ENCODE assay signal across 9 mouse cellular contexts in the genomic region with DNA sequence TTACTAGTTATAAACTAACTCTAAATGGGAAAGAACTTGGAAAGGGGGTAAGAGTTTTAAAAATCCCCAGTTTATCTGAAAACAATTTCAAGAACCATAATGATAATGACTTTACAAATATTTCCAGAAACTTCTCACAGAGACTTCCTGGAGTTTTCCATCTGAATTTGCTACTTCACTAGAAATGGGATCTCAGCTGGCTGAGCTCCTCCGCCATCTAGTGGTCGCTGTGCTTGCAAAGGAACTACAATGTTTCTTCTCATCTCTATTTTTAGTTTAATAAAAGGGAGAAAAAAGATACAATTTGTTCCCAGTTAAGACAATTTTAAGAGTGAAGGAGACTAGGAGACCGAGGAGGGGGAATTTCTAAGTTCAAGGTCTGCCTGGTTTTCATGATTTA. TPM values are rescaled to one million over a fixed set of nuclear protein-coding genes. Genes with fewer than 3 reads are reported as not detected.
DNase-seq lines count a peak whose midpoint lies in the region; ATAC-seq and TF ChIP-seq lines count a peak whose summit lies in the region.
"Had no signal": no experiment of that assay in that cellular context is flagged by ENCODE, and none has a peak within 500 bp of the region (broad histone marks: within the 10 kb centered on the region; RNA-seq: fewer than 3 reads in every experiment).

No protein-coding gene starts in this region.

- intact Hi-C loops in left cerebral cortex, adult 2 months (cut with DNase I): loop anchor here (2.0 to 5.0 kb wide), 2 partner anchors 73 to 345 kb away; no protein-coding TSS in a partner anchor
- intact Hi-C loops in heart, postnatal 36 days (cut with DNase I): loop anchor here (1.0 to 5.0 kb wide), 2 partner anchors 73 to 345 kb away; no protein-coding TSS in a partner anchor

- 21% methylated on average over 3 of the region's 3 CpGs for WGBS in bone marrow, adult 2 months
- WGBS in liver, postnatal 0 days (ENCODE audit: insufficient replicate concordance): 26% methylated on average over 3 of the region's 3 CpGs
- 18% methylated on average over 3 of the region's 3 CpGs for WGBS in stomach, postnatal 0 days

- no peak overlapping the region for H3K27ac ChIP-seq in left cerebral cortex, adult 2 months
- no peak overlapping the region for H3K27ac ChIP-seq in bone marrow, adult 2 months (ENCODE audit: control insufficient read depth, insufficient read depth, low read depth, low read length, poor library complexity)
- H3K27ac ChIP-seq in liver, postnatal 0 days (ENCODE audit: low read depth): no peak overlapping the region
- no peak overlapping the region for H3K27ac ChIP-seq in stomach, postnatal 0 days (replicated peaks)
- H3K27ac ChIP-seq: stomach, embryonic 15.5 days had no signal

- no peaks in the 10 kb centered on the region for H3K4me1 ChIP-seq in bone marrow, adult 2 months (ENCODE audit: control insufficient read depth, insufficient read depth, low read length)
- H3K4me1 ChIP-seq in liver, postnatal 0 days (ENCODE audit: insufficient read depth): no peaks in the 10 kb centered on the region
- no peaks in the 10 kb centered on the region for H3K4me1 ChIP-seq in stomach, postnatal 0 days (replicated peaks; ENCODE audit: control insufficient read depth, insufficient read depth)
- H3K4me1 ChIP-seq: stomach, embryonic 15.5 days had no signal

- TF ChIP-seq EP300 in liver, postnatal 0 days (IDR thresholded peaks at IDR 0.05; ENCODE audit: low read depth): no peak
- no peak for TF ChIP-seq EP300 in stomach, postnatal 0 days (optimal IDR thresholded peaks at IDR 0.05)

- H3K4me3 ChIP-seq in left cerebral cortex, adult 2 months: no peak overlapping the region
- H3K4me3 ChIP-seq in bone marrow, adult 2 months (replicated peaks; ENCODE audit: control insufficient read depth, low read depth, low read length): no peak overlapping the region
- no peak overlapping the region for H3K4me3 ChIP-seq in liver, postnatal 0 days (ENCODE audit: low read depth, low read length)
- no peak overlapping the region for H3K4me3 ChIP-seq in stomach, postnatal 0 days (ENCODE audit: low read depth, low read length)
- H3K4me3 ChIP-seq: stomach, embryonic 15.5 days had no signal

- peak; percentile 53 to 86 for DNase-seq in adrenal gland, adult (ENCODE audit: inconsistent age in 2 of 2, low spot score in 1 of 2)
- DNase-seq in adrenal gland, adult 8-10 months: no peak
- DNase-seq in left cerebral cortex, adult 2 months (ENCODE audit: extremely low spot score in 1 of 2, low spot score in 2 of 2): peak; percentile 52 to 64
- DNase-seq in left cerebral cortex, adult 8-10 months (ENCODE audit: low spot score in 2 of 2): no peak
- peak; percentile 59 to 74 for DNase-seq in heart, postnatal 36 days
- DNase-seq in liver, postnatal 0 days: peak; percentile 63
- DNase-seq in stomach, postnatal 0 days (ENCODE audit: low spot score): peak; percentile 72

- no peaks in the 10 kb centered on the region for H3K9me3 ChIP-seq in liver, postnatal 0 days (ENCODE audit: low read length)
- no peaks in the 10 kb centered on the region for H3K9me3 ChIP-seq in stomach, postnatal 0 days (ENCODE audit: control insufficient read depth, low read length)
- H3K9me3 ChIP-seq: stomach, embryonic 15.5 days had no signal

- peaks cover 81% of the 10 kb centered on the region for H3K36me3 ChIP-seq in liver, postnatal 0 days (replicated peaks; ENCODE audit: insufficient read depth, low read length)
- H3K36me3 ChIP-seq in stomach, postnatal 0 days (ENCODE audit: control insufficient read depth, insufficient read depth, low read length): peaks cover 32% of the 10 kb centered on the region

- no peak overlapping the region for H3K9ac ChIP-seq in liver, postnatal 0 days (replicated peaks)
- H3K9ac ChIP-seq in stomach, postnatal 0 days (ENCODE audit: low read length): no peak overlapping the region
- H3K9ac ChIP-seq: stomach, embryonic 15.5 days had no signal

- no peak for TF ChIP-seq POLR2A in bone marrow, adult 2 months (IDR thresholded peaks at IDR 0.05; ENCODE audit: borderline replicate concordance, control insufficient read depth, low read depth, low read length)

- peak; percentile 90 for TF ChIP-seq CTCF in left cerebral cortex, adult 2 months (IDR thresholded peaks at IDR 0.05)
- TF ChIP-seq CTCF in bone marrow, adult 2 months (IDR thresholded peaks at IDR 0.05; ENCODE audit: control insufficient read depth, insufficient read depth, low read length): peak; percentile 76
- TF ChIP-seq CTCF in liver, postnatal 0 days (IDR thresholded peaks at IDR 0.05; ENCODE audit: low read depth): peak; percentile 76
- peak; percentile 87 for TF ChIP-seq CTCF in stomach, postnatal 0 days (IDR thresholded peaks at IDR 0.05; ENCODE audit: low read depth)

- H3K27me3 ChIP-seq in liver, postnatal 0 days (ENCODE audit: insufficient read depth, low read length): no peaks in the 10 kb centered on the region
- H3K27me3 ChIP-seq in stomach, postnatal 0 days (ENCODE audit: control insufficient read depth, insufficient read depth, low read length): no peaks in the 10 kb centered on the region
- H3K27me3 ChIP-seq: stomach, embryonic 15.5 days had no signal

- no peak overlapping the region for H3K4me2 ChIP-seq in liver, postnatal 0 days (ENCODE audit: low read depth, low read length)
- no peak overlapping the region for H3K4me2 ChIP-seq in stomach, postnatal 0 days (replicated peaks; ENCODE audit: low read depth)
- H3K4me2 ChIP-seq: stomach, embryonic 15.5 days had no signal

- no peak for ATAC-seq in liver, postnatal 0 days
- no peak for ATAC-seq in stomach, postnatal 0 days (ENCODE audit: low FRiP score, low TSS enrichment)

RNA-seq across cellular contexts. Expression of a gene that starts 13.4 kb away (rescaled TPM):
- total RNA-seq in adrenal gland, adult 8-10 months (2022): 10 to 100 TPM; 20.9 to 24.7 (median 21.4) TPM
- total RNA-seq in left cerebral cortex, adult 2 months (2021): 1 to 10 TPM; 4.1 to 4.6 TPM
- total RNA-seq in left cerebral cortex, adult 8-10 months (2022): 1 to 10 TPM; 4.9 to 5.7 (median 5.0) TPM
- 20.1 and 22.6 TPM in 2 replicates for polyA plus RNA-seq in bone marrow, adult 2 months (2011; ENCODE audit: insufficient read depth, insufficient read length, low replicate concordance, missing spikeins)
- total RNA-seq in heart, postnatal 36 days (2021): 10 to 100 TPM; 13.8 to 17.4 TPM
- 9.0 and 11.0 TPM in 2 replicates for polyA plus RNA-seq in liver, postnatal 0 days (2015; fragmentation: Nextera tagmentation; extraction: Ambion mirVana)
- 18.7 and 19.3 TPM in 2 replicates for polyA plus RNA-seq in stomach, postnatal 0 days (2015; fragmentation: Nextera tagmentation; extraction: Ambion mirVana)

RNA-seq across cellular contexts. Expression of a gene that starts 13.7 kb away (rescaled TPM):
- 10 to 100 TPM; 34.7 to 40.1 (median 36.8) TPM for total RNA-seq in adrenal gland, adult 8-10 months (2022)
- total RNA-seq in left cerebral cortex, adult 2 months (2021): 10 to 100 TPM; 47.7 to 52.0 TPM
- 10 to 100 TPM; 45.6 to 51.2 (median 51.0) TPM for total RNA-seq in left cerebral cortex, adult 8-10 months (2022)
- 22.6 and 24.5 TPM in 2 replicates for polyA plus RNA-seq in bone marrow, adult 2 months (2011; ENCODE audit: insufficient read depth, insufficient read length, low replicate concordance, missing spikeins)
- total RNA-seq in heart, postnatal 36 days (2021): 10 to 100 TPM; 20.7 to 22.0 TPM
- 15.1 and 16.2 TPM in 2 replicates for polyA plus RNA-seq in liver, postnatal 0 days (2015; fragmentation: Nextera tagmentation; extraction: Ambion mirVana)
- 28.8 and 31.0 TPM in 2 replicates for polyA plus RNA-seq in stomach, postnatal 0 days (2015; fragmentation: Nextera tagmentation; extraction: Ambion mirVana)

RNA-seq across cellular contexts. Expression of a gene that starts 16.0 kb away (rescaled TPM):
- total RNA-seq in adrenal gland, adult 8-10 months (2022): under 1 TPM in 3 of 4 experiments, not detected in 1; 0.17 to 0.26 (median 0.18) TPM
- 1 to 10 TPM in 1 of 2 experiments, under 1 TPM in 1; 0.72 to 1.2 TPM for total RNA-seq in left cerebral cortex, adult 2 months (2021)
- 1 to 10 TPM; 1.0 to 1.4 (median 1.2) TPM for total RNA-seq in left cerebral cortex, adult 8-10 months (2022)
- polyA plus RNA-seq in bone marrow, adult 2 months (2011; ENCODE audit: insufficient read depth, insufficient read length, low replicate concordance, missing spikeins): 3.2 and 5.3 TPM in 2 replicates
- under 1 TPM; 0.16 to 0.17 TPM for total RNA-seq in heart, postnatal 36 days (2021)
- polyA plus RNA-seq in liver, postnatal 0 days (2015; fragmentation: Nextera tagmentation; extraction: Ambion mirVana): 1.8 and 2.4 TPM in 2 replicates
- polyA plus RNA-seq in stomach, postnatal 0 days (2015; fragmentation: Nextera tagmentation; extraction: Ambion mirVana): 0.57 and 0.98 TPM in 2 replicates

RNA-seq across cellular contexts. Expression of a gene that starts 41.3 kb away (rescaled TPM):
- 10 to 100 TPM in 2 of 4 experiments, 1 to 10 TPM in 2; 8.4 to 12.3 (median 10.8) TPM for total RNA-seq in adrenal gland, adult 8-10 months (2022)
- 10 to 100 TPM; 38.2 to 38.8 TPM for total RNA-seq in left cerebral cortex, adult 2 months (2021)
- total RNA-seq in left cerebral cortex, adult 8-10 months (2022): 10 to 100 TPM; 35.5 to 40.8 (median 37.1) TPM
- 3.1 and 4.0 TPM in 2 replicates for polyA plus RNA-seq in bone marrow, adult 2 months (2011; ENCODE audit: insufficient read depth, insufficient read length, low replicate concordance, missing spikeins)
- 10 to 100 TPM; 10.2 to 10.9 TPM for total RNA-seq in heart, postnatal 36 days (2021)
- 2.6 and 3.0 TPM in 2 replicates for polyA plus RNA-seq in liver, postnatal 0 days (2015; fragmentation: Nextera tagmentation; extraction: Ambion mirVana)
- 5.1 TPM in 2 replicates for polyA plus RNA-seq in stomach, postnatal 0 days (2015; fragmentation: Nextera tagmentation; extraction: Ambion mirVana)

Comparison
In these comparisons a context has a peak if more than half of its experiments do, and no peak if none do; other contexts are left out.
1. DNase-seq: peak in adrenal gland, adult (2 of 2), left cerebral cortex, adult 2 months (2 of 2), heart, postnatal 36 days (2 of 2), liver, postnatal 0 days (single experiment) and stomach, postnatal 0 days (single experiment); none in adrenal gland, adult 8-10 months (single experiment) and left cerebral cortex, adult 8-10 months (0 of 2).
2. Peak in every context shown above with its lines, with median percentiles within 50 percentile points of each other: CTCF ChIP-seq.